Mouse (Mus musculus) adrenal gland, postnatal 4 days (tissue): ENCODE data around the gene Lrrc71. TPM values are rescaled to one million over a fixed set of nuclear protein-coding genes. Genes with fewer than 3 reads are reported as not detected.

Experiments
- DNase-seq, 2 experiments: peaks; one replicate each; pipeline ENCODE4 v3.0.0; 2021 to 2022; ENCODE audit warnings: low spot score in 2 of 2, mixed read lengths in 2 of 2
- total RNA-seq, 2 experiments: library from RNA; stranded (reverse); gene quantifications; 2 replicates each; pipeline ENCODE4 v1.2.3; 2021

Gene Lrrc71
- total RNA-seq, 2 experiments from 2014 or later = 0.78 to 1.5 TPM

DNA sequence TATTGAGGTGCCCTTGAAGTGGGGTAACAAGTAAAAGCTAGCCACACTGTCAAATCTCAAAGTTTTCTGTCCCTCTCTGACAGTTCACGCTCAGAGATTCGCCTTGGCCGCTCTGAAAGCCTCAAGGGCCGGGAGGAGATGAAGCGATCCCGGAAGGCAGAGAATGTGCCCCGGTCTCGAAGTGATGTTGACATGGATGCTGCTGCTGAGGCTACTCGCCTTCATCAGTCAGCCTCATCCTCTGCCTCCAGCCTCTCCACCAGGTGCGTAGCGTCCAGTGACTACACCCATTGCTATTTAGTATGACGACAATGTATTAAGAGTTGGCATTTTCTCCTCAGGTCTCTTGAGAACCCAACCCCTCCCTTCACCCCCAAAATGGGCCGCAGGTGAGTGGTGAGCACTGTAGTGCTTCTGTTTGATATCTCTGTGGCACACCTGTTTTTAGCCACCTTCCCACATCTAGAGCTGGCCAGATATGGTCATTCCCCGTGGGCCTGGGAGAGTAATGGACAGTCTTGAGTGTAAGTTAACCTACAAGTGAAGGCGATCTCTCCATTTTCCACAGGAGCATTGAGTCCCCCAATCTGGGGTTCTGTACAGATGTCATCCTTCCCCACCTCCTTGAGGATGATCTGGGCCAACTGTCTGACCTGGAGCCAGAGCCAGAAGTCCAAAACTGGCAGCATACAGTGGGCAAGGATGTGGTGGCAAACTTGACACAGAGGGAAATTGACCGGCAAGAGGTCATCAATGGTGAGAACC, 22.8 kb downstream of the Lrrc71 start:
- no peak for DNase-seq

DNA sequence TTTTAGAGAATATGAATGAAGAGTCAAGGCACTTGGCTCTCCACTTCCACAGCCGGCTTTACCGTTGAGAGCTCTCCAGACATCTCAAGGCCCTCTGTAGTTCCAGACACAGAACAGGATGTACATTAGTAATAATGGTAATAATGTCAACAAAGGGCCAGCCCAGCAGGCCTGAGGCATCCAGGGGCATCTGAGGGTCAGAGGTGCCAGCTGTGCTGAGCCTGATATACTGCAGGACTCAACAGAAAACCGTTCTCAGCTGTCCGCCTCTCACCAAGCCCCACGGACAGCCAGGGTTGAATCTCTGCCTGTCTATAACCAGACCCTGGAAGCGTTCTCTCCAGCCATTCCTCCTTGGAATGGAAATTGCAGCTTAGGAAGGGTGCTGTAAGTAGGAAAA, 23.9 kb downstream of the Lrrc71 start:
- DNase-seq = no peak

DNA sequence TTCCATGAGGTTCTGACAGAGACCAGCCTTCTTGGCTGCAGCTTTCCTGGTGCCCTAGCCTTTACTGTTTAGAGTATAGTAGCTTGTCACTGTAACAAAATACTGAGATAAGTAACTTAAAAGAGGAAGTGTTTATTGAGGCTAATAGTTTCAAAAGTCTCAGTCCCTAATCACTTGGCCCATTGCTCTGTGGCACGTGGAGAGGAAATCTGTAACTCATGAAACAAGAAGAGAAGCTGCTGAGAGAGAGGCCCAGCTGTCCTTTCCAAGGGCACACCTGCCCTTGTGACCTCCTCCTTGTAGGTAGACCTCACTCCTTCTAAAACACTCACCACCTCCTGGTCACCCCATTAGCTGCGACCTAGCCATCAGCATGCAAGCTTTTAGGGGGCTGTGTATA, 29.9 kb downstream of the Lrrc71 start:
- DNase-seq = no peak

Other genes starting within 250 kb of the Lrrc71 start
- 10 to 100 TPM; 26.2 TPM for gene Etv3, start 223.2 kb downstream of the Lrrc71 start, total RNA-seq
- 10 to 100 TPM; 43.7 to 44.7 TPM for gene Arhgef11, start 131.1 kb downstream of the Lrrc71 start, total RNA-seq
- gene Ntrk1, start 46.5 kb upstream of the Lrrc71 start, total RNA-seq = 10 to 100 TPM; 14.6 to 26.4 TPM
- 1 to 10 TPM; 2.1 to 5.8 TPM for gene Insrr, start 48.3 kb upstream of the Lrrc71 start, total RNA-seq
- gene Pear1, start 75.7 kb upstream of the Lrrc71 start, total RNA-seq = 10 to 100 TPM; 40.3 to 42.5 TPM
- under 1 TPM; 0.25 to 0.51 TPM for gene Sh2d2a, start 98.1 kb upstream of the Lrrc71 start, total RNA-seq
- 10 to 100 TPM; 67.0 to 74.2 TPM for gene Prcc, start 137.0 kb upstream of the Lrrc71 start, total RNA-seq
- gene Hdgf, start 157.7 kb upstream of the Lrrc71 start, total RNA-seq = 100 to 1,000 TPM; 205 to 213 TPM
- 100 to 1,000 TPM; 135 to 138 TPM for gene Mrpl24, start 170.9 kb upstream of the Lrrc71 start, total RNA-seq
- 10 to 100 TPM; 31.0 to 33.5 TPM for gene Isg20l2, start 181.7 kb upstream of the Lrrc71 start, total RNA-seq
- 10 to 100 TPM; 21.9 to 24.9 TPM for gene Rrnad1, start 182.1 kb upstream of the Lrrc71 start, total RNA-seq
- 1 to 10 TPM; 1.7 to 2.0 TPM for gene Crabp2, start 200.0 kb upstream of the Lrrc71 start, total RNA-seq
- gene Nes, start 222.5 kb upstream of the Lrrc71 start, total RNA-seq = 10 to 100 TPM; 16.2 to 24.3 TPM